Mouse (Mus musculus): Measurements from ENCODE around the gene Wdr24. TPM values are rescaled to one million over a fixed set of nuclear protein-coding genes. Genes with fewer than 3 reads are reported as not detected.
"Not testable (repeated sequence)": the region's sequence is repeated elsewhere in the genome, so short reads cannot be mapped to it uniquely, and the experiment has no call there.

Gene Wdr24
- polyA plus RNA-seq, 1 experiment = 33.6 TPM

DNA sequence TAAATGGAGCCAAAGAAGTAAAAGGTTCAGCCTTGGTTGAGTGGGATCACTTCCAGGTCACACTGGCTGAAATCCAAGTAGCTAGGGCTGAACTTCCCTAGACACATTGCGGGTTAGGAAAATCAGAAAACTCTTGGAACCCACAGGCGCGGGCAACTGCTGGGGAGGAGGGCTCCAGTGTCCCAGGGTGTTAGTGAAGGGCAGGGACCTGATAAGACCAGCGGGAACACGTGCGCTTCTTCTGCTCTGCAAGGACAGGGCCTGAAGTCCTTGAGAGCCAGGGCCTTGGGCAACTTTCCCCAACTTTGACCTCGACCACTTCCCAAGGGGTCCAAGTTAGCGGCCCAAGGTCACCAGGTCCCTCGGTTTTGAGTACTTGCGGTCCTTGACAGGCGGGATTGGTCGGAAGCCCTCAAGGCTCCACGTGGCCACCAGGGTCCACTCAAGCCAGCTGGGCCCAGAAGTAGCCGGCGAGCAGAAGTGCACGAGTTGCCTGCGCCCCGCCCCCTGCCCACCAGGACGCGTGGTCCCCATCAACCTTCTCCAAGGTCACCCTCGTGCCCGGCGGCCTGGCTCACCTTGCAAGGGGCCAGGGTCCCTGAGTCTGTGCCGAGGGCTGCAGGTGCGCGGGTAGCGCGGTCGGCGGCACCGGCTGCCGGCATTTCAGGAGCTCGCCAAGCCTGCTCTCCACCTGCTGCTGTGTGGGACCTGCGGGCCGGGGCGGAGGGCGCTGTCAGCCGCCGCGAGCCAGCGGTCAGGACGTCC, 44.6 kb downstream of the Wdr24 start:
- 2% methylated on average over 41 of the region's 42 CpGs for WGBS
- Histone ChIP-seq H3K27ac (ENCODE audit: insufficient read depth, low read length) (no peak overlapping the region; the same call in none of the 2 replicates), H3K4me1 (ENCODE audit: control insufficient read depth, insufficient read depth, insufficient read length) (no peaks in the 10 kb centered on the region; the same call in 1 of the 2 replicates), H3K36me3 (ENCODE audit: control insufficient read depth, insufficient read depth, low read length) (no peaks in the 10 kb centered on the region), H3K4me3 (ENCODE audit: extremely low read depth, insufficient read depth, insufficient read length) (peak overlapping the region; percentile 73), H3K27me3 (ENCODE audit: control insufficient read depth, insufficient read depth, low read length) (no peaks in the 10 kb centered on the region)
- no peak for DNase-seq (ENCODE audit: low read depth in 1 of 2, low spot score in 2 of 2)
- TF ChIP-seq CTCF (IDR thresholded peaks at IDR 0.05; ENCODE audit: extremely low read depth, insufficient read depth, insufficient read length, insufficient replicate concordance) (no peak), POLR2A (IDR thresholded peaks at IDR 0.05; ENCODE audit: low read depth, low read length) (no peak)

DNA sequence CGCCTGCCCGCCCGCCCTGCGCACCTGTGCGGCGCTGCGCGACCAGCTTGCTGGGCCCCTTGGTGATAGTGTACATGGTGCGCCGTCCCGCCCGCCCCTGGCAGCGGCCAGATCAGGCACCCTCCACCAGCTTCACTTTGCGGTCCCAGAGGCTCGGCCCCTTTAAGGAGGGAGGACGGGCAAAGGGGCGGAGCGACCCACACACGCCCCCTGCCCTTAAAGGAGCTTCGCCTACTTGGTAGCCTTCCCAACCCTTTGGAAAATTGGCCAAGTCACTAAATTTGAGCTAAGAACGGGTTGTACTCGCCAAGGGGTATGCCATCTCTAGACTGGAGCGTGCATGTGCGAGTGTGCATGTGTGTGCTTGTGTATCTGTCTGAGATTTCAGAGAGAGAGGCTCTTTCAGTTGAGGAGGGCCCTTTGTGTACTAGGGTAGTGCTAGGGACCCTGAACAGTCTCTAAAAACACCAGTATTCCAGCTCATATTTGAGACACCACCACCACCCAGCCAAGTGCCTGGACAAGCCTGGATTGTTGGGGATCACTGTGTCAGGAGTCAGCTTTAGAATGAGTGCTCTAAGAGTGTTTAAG, 45.3 kb downstream of the Wdr24 start, which contains the start of gene Mcrip2:
Gene Mcrip2, minus strand, starts transcription at position 164 of the 591 bp plus-strand sequence.
- TF ChIP-seq CTCF (IDR thresholded peaks at IDR 0.05; ENCODE audit: extremely low read depth, insufficient read depth, insufficient read length, insufficient replicate concordance) (no peak), POLR2A (IDR thresholded peaks at IDR 0.05; ENCODE audit: low read depth, low read length) (no peak)
- peak in 1 of 2 experiments; percentile 63 for DNase-seq (ENCODE audit: low read depth in 1 of 2, low spot score in 2 of 2)
- WGBS = under 1% methylated on average over 24 of the region's 24 CpGs
- H3K4me1 ChIP-seq (ENCODE audit: control insufficient read depth, insufficient read depth, insufficient read length) = no peaks in the 10 kb centered on the region; the same call in 1 of the 2 replicates
- peak within 1 kb of the TSS; percentile 73 for H3K4me3 ChIP-seq (ENCODE audit: extremely low read depth, insufficient read depth, insufficient read length)
- no peaks in the 10 kb centered on the region for H3K27me3 ChIP-seq (ENCODE audit: control insufficient read depth, insufficient read depth, low read length)
- H3K27ac ChIP-seq (ENCODE audit: insufficient read depth, low read length) = no peak within 1 kb of the TSS; the same call in none of the 2 replicates
- H3K36me3 ChIP-seq (ENCODE audit: control insufficient read depth, insufficient read depth, low read length) = no peaks in the 10 kb centered on the region

DNA sequence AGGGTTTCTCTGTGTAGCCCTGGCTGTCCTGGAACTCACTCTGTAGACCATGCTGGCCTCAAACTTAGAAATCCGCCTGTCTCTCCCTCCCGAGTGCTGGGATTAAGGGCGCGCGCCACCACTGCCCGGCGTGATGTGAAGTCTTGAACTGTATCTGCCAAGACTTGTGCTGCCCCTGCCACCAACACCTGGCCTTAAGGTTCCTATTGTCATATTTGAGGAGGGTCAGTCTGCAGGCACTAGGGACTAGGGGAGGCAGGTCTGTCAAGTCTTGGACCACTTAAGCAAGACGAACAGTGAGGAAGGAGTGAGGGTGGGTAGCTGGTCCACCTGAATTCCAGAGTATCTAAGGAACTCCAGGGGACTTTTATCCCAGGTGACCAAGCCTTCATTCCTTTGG, 46.1 kb downstream of the Wdr24 start:
- TF ChIP-seq CTCF (IDR thresholded peaks at IDR 0.05; ENCODE audit: extremely low read depth, insufficient read depth, insufficient read length, insufficient replicate concordance) = no peak
- TF ChIP-seq POLR2A (IDR thresholded peaks at IDR 0.05; ENCODE audit: low read depth, low read length) = no peak
- WGBS = 95% methylated on average over 8 of the region's 8 CpGs
- Histone ChIP-seq H3K27ac (ENCODE audit: insufficient read depth, low read length) (no peak overlapping the region), H3K27me3 (ENCODE audit: control insufficient read depth, insufficient read depth, low read length) (no peaks in the 10 kb centered on the region), H3K36me3 (ENCODE audit: control insufficient read depth, insufficient read depth, low read length) (no peaks in the 10 kb centered on the region), H3K4me1 (ENCODE audit: control insufficient read depth, insufficient read depth, insufficient read length) (no peaks in the 10 kb centered on the region; the same call in 1 of the 2 replicates), H3K4me3 (ENCODE audit: extremely low read depth, insufficient read depth, insufficient read length) (no peak overlapping the region)
- DNase-seq (ENCODE audit: low read depth in 1 of 2, low spot score in 2 of 2) = no peak

DNA sequence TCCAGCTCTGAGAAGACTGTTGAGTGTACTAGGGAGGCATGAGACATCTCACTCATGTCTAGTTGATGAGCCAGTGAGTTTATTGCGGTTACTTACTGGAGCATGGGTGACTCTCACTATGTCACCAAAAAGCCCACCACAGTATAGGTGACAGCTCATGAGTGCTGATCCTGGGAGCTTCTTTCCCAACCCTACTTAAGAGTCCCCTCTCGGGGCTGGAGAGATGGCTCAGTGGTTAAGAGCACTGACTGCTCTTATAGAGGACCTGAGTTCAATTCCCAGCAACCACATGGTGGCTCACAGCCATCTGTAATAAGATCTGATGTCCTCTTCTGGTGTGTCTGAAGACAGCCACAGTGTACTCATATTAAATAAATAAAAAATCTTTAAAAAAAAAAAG, 46.5 kb downstream of the Wdr24 start:
- Histone ChIP-seq H3K27ac (ENCODE audit: insufficient read depth, low read length) (no peak overlapping the region), H3K4me1 (ENCODE audit: control insufficient read depth, insufficient read depth, insufficient read length) (no peaks in the 10 kb centered on the region; the same call in 1 of the 2 replicates), H3K36me3 (ENCODE audit: control insufficient read depth, insufficient read depth, low read length) (no peaks in the 10 kb centered on the region), H3K4me3 (ENCODE audit: extremely low read depth, insufficient read depth, insufficient read length) (no peak overlapping the region), H3K27me3 (ENCODE audit: control insufficient read depth, insufficient read depth, low read length) (no peaks in the 10 kb centered on the region)
- TF ChIP-seq POLR2A (IDR thresholded peaks at IDR 0.05; ENCODE audit: low read depth, low read length) = no peak
- no peak for TF ChIP-seq CTCF (IDR thresholded peaks at IDR 0.05; ENCODE audit: extremely low read depth, insufficient read depth, insufficient read length, insufficient replicate concordance)
- 92% methylated on average over 2 of the region's 2 CpGs for WGBS
- DNase-seq (ENCODE audit: low read depth in 1 of 2, low spot score in 2 of 2) = no peak

DNA sequence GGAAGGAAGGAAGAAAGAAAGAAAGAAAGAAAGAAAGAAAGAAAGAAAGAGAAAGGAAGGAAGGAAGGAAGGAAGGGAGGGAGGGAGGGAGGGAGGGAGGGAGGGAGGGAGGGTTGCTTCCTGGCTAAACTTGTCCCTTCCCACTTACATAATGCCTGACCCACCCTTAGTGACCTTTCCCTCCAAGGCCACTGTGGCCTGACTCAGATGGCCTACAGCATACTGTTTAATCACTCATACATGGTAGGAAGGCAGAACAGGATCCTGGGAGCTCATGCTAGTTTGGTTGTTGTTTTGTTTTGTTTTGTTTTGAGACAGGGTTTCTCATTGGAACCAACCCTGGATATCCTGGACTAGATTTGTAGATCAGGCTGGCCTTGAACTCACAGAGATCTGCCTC, 48.1 kb downstream of the Wdr24 start:
- not testable (repeated sequence) for H3K4me1 ChIP-seq (ENCODE audit: control insufficient read depth, insufficient read depth, insufficient read length); H3K27ac ChIP-seq (ENCODE audit: insufficient read depth, low read length); H3K36me3 ChIP-seq (ENCODE audit: control insufficient read depth, insufficient read depth, low read length); DNase-seq (ENCODE audit: low read depth in 1 of 2, low spot score in 2 of 2); H3K4me3 ChIP-seq (ENCODE audit: extremely low read depth, insufficient read depth, insufficient read length); H3K27me3 ChIP-seq (ENCODE audit: control insufficient read depth, insufficient read depth, low read length)

DNA sequence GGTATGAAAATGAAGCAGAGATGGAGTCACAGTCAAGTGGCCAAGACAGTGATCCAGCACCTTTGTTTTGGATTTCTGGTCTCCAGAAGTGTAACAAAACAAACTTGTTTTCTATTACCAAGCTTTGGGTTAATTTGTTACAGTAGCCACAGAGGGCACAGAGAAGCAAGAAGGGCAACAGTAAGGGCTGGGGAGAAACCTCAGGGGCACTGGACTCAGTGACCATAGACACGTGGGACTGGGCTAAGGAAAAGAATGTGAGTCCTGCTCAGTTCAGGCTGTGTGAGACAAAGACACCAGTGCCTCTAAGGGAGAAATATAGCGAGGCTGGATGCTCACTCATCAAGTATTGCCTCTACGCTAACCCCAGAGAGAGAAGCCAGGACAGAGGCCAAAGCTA, 49.2 kb downstream of the Wdr24 start:
- Histone ChIP-seq H3K27me3 (ENCODE audit: control insufficient read depth, insufficient read depth, low read length) (no peaks in the 10 kb centered on the region), H3K4me3 (ENCODE audit: extremely low read depth, insufficient read depth, insufficient read length) (no peak overlapping the region), H3K4me1 (ENCODE audit: control insufficient read depth, insufficient read depth, insufficient read length) (no peaks in the 10 kb centered on the region; the same call in 1 of the 2 replicates), H3K36me3 (ENCODE audit: control insufficient read depth, insufficient read depth, low read length) (0 out of 2 replicates have a peak, but pooled peaks cover under 1% of the 10 kb centered on the region), H3K27ac (ENCODE audit: insufficient read depth, low read length) (no peak overlapping the region)
- TF ChIP-seq CTCF (IDR thresholded peaks at IDR 0.05; ENCODE audit: extremely low read depth, insufficient read depth, insufficient read length, insufficient replicate concordance) (no peak), POLR2A (IDR thresholded peaks at IDR 0.05; ENCODE audit: low read depth, low read length) (no peak)
- 88% methylated on average over 3 of the region's 3 CpGs for WGBS
- no peak for DNase-seq (ENCODE audit: low read depth in 1 of 2, low spot score in 2 of 2)
